Mouse (Mus musculus): ENCODE results near the gene Orm2. TPM values are rescaled to one million over a fixed set of nuclear protein-coding genes. Genes with fewer than 3 reads are reported as not detected.

Orm2 gene
- polyA plus RNA-seq, 1 experiment from 2014 or later = not detected

Other genes starting within 250 kb of the Orm2 start
- gene Ambp, start 207.7 kb upstream of the Orm2 start, polyA plus RNA-seq (2014; fragmentation: Nextera tagmentation; extraction: Ambion mirVana) = 0.57 and 0.60 TPM in 2 replicates
- not detected in 2 replicates for gene Kif12, start 190.3 kb upstream of the Orm2 start, polyA plus RNA-seq (2014; fragmentation: Nextera tagmentation; extraction: Ambion mirVana)
- 3.5 and 4.0 TPM in 2 replicates for gene Col27a1, start 148.4 kb upstream of the Orm2 start, polyA plus RNA-seq (2014; fragmentation: Nextera tagmentation; extraction: Ambion mirVana)
- gene Orm1, start 17.9 kb upstream of the Orm2 start, polyA plus RNA-seq (2014; fragmentation: Nextera tagmentation; extraction: Ambion mirVana) = not detected in 2 replicates
- not detected in 2 replicates for gene Orm3, start 6.3 kb upstream of the Orm2 start, polyA plus RNA-seq (2014; fragmentation: Nextera tagmentation; extraction: Ambion mirVana)
- 6.0 and 6.9 TPM in 2 replicates for gene Akna, start 40.9 kb downstream of the Orm2 start, polyA plus RNA-seq (2014; fragmentation: Nextera tagmentation; extraction: Ambion mirVana)
- gene Whrn, start 133.5 kb downstream of the Orm2 start, polyA plus RNA-seq (2014; fragmentation: Nextera tagmentation; extraction: Ambion mirVana) = 8.0 and 10.5 TPM in 2 replicates
- gene Atp6v1g1, start 182.3 kb downstream of the Orm2 start, polyA plus RNA-seq (2014; fragmentation: Nextera tagmentation; extraction: Ambion mirVana) = 388 and 403 TPM in 2 replicates
- 5.6 and 6.2 TPM in 2 replicates for gene Tmem268, start 196.3 kb downstream of the Orm2 start, polyA plus RNA-seq (2014; fragmentation: Nextera tagmentation; extraction: Ambion mirVana)
- gene Gm11213, start 242.8 kb downstream of the Orm2 start, polyA plus RNA-seq (2014; fragmentation: Nextera tagmentation; extraction: Ambion mirVana) = not detected in 2 replicates

All from neural tube, embryonic 11.5 days (tissue).